Mouse (Mus musculus) embryonic stem cell, embryonic (primary cell): ENCODE measurements at regions not wholly inside any gene's neighbourhood (a gene's known extent, or its start where the extent isn't known, plus 50 kb on each side); places are given as distances from the start of the nearest gene placed in this dataset.
"Not testable (repeated sequence)": the region's sequence is repeated elsewhere in the genome, so short reads cannot be mapped to it uniquely, and the experiment has no call there.

Experiments used
- CTCF ChIA-PET, 4 experiments: fragments of 300-600 bp in 2 of 4; fragments of 350-600 bp in 2 of 4; sonication (Branson Sonifier 250); formaldehyde crosslinking; loops; one replicate each; lab custom pipeline; 2022; ENCODE audit warnings: inconsistent platforms in 2 of 4; lab: Charles Lee
- POLR2A ChIA-PET, 4 experiments: fragments of 300-600 bp in 2 of 4; fragments of 350-600 bp in 2 of 4; sonication (Branson Sonifier 250); formaldehyde crosslinking; loops; one replicate each; lab custom pipeline; 2022; ENCODE audit warnings: antibody characterized with exemption in 4 of 4, inconsistent platforms in 1 of 4; lab: Charles Lee

DNA sequence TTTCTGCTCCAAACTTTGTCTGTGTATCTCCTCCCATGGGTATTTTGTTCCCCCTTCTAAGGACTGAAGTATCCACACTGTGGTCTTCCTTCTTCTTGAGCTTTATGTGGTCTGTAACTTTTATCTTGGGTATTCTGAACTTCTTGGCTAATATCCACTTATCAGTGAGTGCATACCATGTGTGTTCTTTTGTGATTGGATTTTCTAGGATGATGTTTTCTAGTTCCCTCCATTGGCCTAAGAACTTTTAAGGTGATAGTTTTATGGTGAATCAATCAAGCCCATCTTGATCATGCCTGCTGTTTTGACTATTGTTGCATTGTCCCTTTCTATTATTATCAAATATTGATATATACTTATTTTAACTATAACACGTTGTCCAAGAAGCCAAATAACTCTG is 779.4 kb upstream of the Tpm3-rs7 start:
- CTCF ChIA-PET, POLR2A ChIA-PET: not testable (repeated sequence)

DNA sequence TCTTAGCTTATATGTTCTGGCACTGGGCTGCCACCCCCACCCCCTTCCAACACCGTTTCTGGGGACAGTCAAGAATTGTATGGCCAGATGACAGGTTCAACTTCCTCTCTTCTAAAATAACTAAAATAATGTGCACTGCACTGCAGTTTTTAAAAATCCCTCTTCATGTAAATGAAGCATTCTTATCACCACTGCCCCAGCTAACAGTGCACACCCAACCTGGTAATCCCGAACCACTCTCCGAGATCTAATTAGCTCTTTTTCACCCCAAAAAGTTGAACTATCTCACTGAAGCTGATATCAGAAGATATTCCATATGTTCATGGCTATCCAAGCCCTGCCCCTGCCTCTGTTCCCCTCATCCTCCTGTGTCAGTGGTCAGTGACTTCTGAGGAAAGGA is 778.5 kb upstream of the Tpm3-rs7 start:
- ChIA-PET CTCF (no interaction called here), POLR2A (no interaction called here)

DNA sequence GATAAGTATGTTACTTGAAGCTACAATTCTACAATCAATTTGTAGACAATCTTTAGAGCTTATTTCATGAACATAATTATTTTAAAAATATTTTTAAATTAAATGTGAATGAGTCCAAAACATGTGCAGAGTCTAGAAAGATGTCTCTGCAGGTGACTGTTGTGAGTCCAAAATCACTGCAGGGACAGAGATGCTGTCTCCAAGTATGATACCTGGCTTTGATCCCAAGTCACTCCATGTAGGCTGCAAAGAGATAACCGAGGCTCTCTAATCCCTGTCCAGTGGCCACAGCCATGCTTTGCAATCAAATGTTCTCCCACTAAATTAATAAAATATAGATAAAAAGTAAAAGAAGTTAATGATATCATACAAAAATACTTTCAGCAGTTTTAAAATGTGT is 772.1 kb upstream of the Tpm3-rs7 start:
- ChIA-PET CTCF (no interaction called here), POLR2A (no interaction called here)

DNA sequence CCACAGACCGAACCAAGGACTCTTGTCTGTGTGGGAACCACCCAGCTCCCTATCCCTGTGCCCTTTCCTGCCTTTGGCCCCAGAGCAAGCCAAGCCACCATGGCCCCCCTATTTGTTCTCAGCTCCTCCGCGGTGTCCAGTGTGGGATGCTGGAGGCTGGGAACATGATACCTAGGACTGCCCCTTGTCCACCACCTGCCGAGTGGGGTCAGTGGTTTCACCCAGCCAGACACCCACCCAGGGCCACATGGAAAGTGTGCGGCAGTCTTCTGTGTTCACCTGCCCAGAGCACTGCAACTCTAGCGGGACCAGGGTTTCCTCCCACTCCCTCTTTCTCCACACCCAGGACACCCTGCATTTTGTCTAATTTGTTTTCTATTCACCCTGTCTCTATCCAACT is 765.6 kb upstream of the Tpm3-rs7 start:
- POLR2A ChIA-PET = no interaction called here
- CTCF ChIA-PET = no interaction called here

DNA sequence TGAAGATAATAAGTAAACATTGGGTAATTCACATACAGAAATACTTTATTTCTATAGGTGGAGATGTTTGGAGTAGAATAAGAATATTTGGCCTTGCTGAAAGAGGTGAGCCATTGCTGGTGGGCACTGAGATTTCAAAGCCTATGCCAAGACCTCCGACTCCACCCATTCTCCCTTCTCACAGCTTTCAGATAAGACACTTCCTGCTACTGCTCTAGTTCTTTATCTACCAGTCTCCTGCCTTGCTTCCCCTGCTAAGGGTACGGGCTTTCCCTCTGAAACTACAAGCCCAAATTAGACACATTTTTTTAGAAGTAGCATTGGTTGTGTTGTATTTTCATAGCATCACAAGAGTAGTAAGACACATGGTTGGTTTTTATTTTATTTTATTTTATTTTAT is 752.2 kb upstream of the Tpm3-rs7 start:
- CTCF ChIA-PET = no interaction called here

DNA sequence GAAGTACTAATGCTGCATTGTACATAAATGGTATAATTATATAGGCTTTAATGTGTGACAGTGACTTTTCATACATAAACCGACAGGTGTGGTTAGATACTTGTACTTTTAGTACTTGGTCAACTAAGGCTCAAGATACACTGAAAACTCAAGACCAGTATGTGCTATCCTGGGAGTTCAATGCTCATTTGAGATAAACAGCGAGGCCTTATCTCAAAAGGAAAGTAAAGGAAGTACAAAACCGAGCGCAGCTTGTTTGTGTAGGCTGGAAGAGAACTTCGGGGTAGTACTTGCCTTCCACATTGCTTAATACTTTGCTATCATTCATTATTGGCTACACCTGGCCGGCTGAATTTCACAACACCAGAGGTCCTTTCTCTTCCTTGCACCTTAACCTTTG is 719.7 kb upstream of the Tpm3-rs7 start:
- POLR2A ChIA-PET = no interaction called here
- CTCF ChIA-PET = no interaction called here

More for the DNA sequence above, 752.2 kb upstream of the Tpm3-rs7 start:
- POLR2A ChIA-PET = no interaction called here

DNA sequence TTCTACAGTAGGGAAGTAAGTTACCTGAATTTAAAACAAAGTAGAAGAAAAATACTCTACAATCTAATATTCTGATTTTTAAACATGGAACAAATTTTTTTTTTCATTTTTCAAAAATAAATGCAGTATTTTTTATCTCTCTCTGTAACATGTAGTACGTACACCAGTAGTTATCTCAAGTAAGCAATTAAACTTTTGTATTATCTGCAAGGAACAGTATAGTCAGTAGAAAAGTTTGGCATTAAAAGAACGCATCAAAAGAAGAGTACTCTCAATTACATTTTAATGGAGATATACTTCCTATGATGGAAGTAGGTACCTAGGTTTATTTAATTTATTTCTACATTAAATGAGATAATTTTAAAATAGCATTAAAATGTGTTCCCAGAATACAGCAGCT is 693.7 kb upstream of the Tpm3-rs7 start:
- ChIA-PET POLR2A (no interaction called here), CTCF (no interaction called here)

DNA sequence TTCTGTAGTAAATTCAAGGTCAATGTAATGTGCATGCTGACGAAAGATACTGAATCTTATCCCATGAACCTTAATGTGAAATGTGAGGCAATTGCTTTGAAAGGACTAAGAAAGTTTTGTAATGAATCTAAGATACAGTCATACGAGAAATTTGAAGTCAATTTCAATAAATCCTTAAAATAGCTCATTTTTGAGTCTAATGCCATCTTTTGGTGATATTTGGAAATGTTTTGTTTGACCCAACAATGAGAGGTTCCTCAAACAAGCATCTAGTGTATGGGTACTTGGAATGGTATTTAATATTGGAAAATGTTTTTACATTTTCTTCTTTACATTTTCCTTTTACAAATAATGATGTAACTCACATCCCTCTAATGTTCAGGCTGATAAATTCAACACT is 656.8 kb upstream of the Tpm3-rs7 start:
- CTCF ChIA-PET = no interaction called here
- POLR2A ChIA-PET = no interaction called here

DNA sequence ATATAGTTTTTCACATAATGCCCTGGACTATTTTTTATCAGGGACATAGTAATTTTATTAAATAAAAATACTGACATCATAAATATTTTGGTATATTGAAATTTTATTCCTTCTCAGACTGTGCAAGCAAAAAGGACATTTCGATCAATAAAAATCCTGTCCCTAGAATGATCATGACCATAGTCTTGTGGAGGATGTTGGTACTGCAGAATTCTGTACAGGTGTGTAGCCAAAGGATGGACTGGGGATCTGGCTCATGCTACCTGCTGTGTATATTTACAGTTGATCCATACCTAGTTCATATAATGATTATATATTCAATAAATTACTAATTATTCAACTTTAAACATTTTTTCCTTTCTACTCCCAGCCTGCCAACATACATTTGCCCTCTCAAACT is 654.6 kb upstream of the Tpm3-rs7 start:
- CTCF ChIA-PET = no interaction called here
- POLR2A ChIA-PET = interaction anchor here in 1 of 4 experiments (0.6 kb wide), 1 partner anchor 188 kb away, joined by 3 read pairs; no protein-coding TSS in a partner anchor

DNA sequence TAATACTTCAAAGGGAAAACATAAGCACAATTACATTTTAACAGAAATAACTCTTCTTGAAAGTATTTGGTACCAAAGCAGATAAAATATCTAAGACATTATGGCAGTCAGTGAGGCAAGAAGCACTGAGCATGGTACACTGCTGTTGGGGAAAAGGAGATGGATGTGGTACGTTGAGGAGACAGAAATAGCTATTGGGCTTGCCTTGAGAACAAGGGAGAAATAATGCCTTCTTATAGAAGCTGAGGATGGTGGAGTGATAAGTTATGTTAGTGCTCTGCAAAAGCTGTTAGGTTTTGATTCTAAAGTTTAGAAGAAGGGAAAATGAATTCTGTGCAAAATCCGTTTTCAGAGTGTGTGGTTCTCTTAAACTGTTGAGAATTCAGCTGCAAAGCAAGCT is 633.7 kb upstream of the Tpm3-rs7 start:
- ChIA-PET CTCF (no interaction called here), POLR2A (no interaction called here)

DNA sequence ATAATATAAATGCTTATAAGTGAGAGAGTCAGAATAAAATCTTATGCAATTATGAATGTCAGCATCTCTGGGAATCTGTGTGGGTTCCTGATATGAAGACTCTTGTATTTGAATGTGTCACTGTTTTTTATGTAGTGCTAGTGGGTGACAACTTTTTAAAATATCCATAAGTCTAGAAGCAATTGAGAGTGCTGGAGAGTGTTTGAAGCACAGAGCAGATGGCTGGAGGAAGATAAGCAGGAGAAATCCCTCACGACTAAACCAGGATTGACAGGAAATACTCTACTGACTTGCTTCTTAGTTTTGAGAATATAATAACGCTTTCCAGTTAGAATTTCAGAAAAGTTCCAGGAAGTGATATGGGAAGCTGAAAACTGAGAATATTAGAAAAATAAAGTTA is 628.4 kb upstream of the Tpm3-rs7 start:
- POLR2A ChIA-PET = no interaction called here

DNA sequence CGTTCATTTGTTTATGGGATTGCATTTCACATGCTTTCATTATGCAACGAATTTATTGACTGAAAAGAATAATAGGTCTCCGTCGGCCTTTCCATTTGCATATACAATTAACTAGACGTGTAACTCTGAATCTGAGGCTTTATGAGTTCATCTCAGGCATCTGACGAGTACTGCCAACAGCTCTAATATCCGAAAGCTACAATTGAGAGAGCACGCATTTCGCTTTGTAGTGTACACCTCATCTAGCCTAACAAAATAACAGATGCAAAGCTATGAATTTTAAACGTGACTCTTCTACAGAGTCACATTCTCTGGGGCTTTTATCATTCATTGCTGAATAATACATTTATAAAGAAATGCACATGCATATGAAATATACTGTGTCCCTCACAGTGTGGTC is 594.9 kb upstream of the Tpm3-rs7 start:
- ChIA-PET CTCF (no interaction called here), POLR2A (no interaction called here)

More for the DNA sequence above, 628.4 kb upstream of the Tpm3-rs7 start:
- CTCF ChIA-PET = no interaction called here
